Mouse (Mus musculus) midbrain, embryonic 15.5 days (tissue): ENCODE results near the gene Gm8947. TPM values are rescaled to one million over a fixed set of nuclear protein-coding genes. Genes with fewer than 3 reads are reported as not detected.
"Not testable (repeated sequence)": the region's sequence is repeated elsewhere in the genome, so short reads cannot be mapped to it uniquely, and the experiment has no call there.

Experiments
- ATAC-seq: fragments of 200-750 bp; cut with Nextera tagmentation; replicated peaks from 2 replicates; pipeline ENCODE4 v1.8.0; 2017; ENCODE audit warnings: moderate TSS enrichment
- H3K27ac ChIP-seq: fragments of 300-500 bp; sonication (generic); 2 replicates; pipeline ENCODE4 v1.5.1; 2015; ENCODE audit warnings: mild to moderate bottlenecking, inconsistent platforms
- H3K27me3 ChIP-seq: fragments of 300-500 bp; sonication (generic); replicated peaks from 2 replicates; pipeline ENCODE4 v1.6.1; 2015; ENCODE audit warnings: inconsistent platforms
- H3K36me3 ChIP-seq: fragments of 300-500 bp; sonication (generic); replicated peaks from 2 replicates; pipeline ENCODE4 v1.6.1; 2015; ENCODE audit warnings: inconsistent platforms
- H3K4me1 ChIP-seq: fragments of 300-500 bp; sonication (generic); 2 replicates; pipeline ENCODE4 v1.6.1; 2015; ENCODE audit warnings: inconsistent platforms
- H3K4me2 ChIP-seq: fragments of 300-500 bp; sonication (generic); 2 replicates; pipeline ENCODE4 v1.6.1; 2015; ENCODE audit warnings: inconsistent platforms, mild to moderate bottlenecking, moderate library complexity
- H3K4me3 ChIP-seq: fragments of 300-500 bp; sonication (generic); 2 replicates; pipeline ENCODE4 v1.5.1; 2015; ENCODE audit warnings: mild to moderate bottlenecking, inconsistent platforms
- H3K9ac ChIP-seq: fragments of 300-500 bp; sonication (generic); 2 replicates; pipeline ENCODE4 v1.6.1; 2015; ENCODE audit warnings: mild to moderate bottlenecking, inconsistent platforms
- H3K9me3 ChIP-seq: fragments of 300-500 bp; sonication (generic); 2 replicates; pipeline ENCODE4 v1.6.1; 2016; ENCODE audit warnings: inconsistent platforms
- WGBS: fragments of 180-500 bp; shearing (Covaris S2); methylation state at CpG from one replicate; pipeline ENCODE4 v1.1.7; 2015; ENCODE audit warnings: mixed read lengths; 5-methylcytosine and 5-hydroxymethylcytosine counted together
- polyA plus RNA-seq: library from polyadenylated mRNA; unstranded; fragments of >200 nt; fragmentation: Nextera tagmentation; extraction: Ambion mirVana; gene quantifications from 2 replicates; pipeline ENCODE4 v1.2.1, GENCODE M21; 2015

Gm8947 gene
- polyA plus RNA-seq, result not detected in 2 replicates

- H3K4me1 ChIP-seq, H3K9ac ChIP-seq, H3K27ac ChIP-seq, H3K4me2 ChIP-seq, H3K36me3 ChIP-seq, H3K9me3 ChIP-seq, H3K27me3 ChIP-seq, ATAC-seq, H3K4me3 ChIP-seq: not testable (repeated sequence)
- 100% methylated on average over 1 of the region's 7 CpGs for WGBS
Observed at GRCm38 (mm10) chr1:151192075-151192474, at the start of gene Gm8947. Gm8947 (plus strand) TSS chr1:151192376.

GRCm38 (mm10) chr1:151144471-151145146, 47.6 kb upstream of the Gm8947 start:
- no peaks in the 10 kb centered on the region for H3K36me3 ChIP-seq
- H3K27me3 ChIP-seq, result no peaks in the 10 kb centered on the region
- WGBS, result 80% methylated on average over 6 of the region's 6 CpGs
- no peaks in the 10 kb centered on the region for H3K4me1 ChIP-seq
- no peak overlapping the region for H3K27ac ChIP-seq
- H3K9ac ChIP-seq, result no peak overlapping the region
- H3K4me2 ChIP-seq, result no peak overlapping the region
- no peaks in the 10 kb centered on the region for H3K9me3 ChIP-seq
- ATAC-seq, result no peak
- no peak overlapping the region for H3K4me3 ChIP-seq

DNA sequence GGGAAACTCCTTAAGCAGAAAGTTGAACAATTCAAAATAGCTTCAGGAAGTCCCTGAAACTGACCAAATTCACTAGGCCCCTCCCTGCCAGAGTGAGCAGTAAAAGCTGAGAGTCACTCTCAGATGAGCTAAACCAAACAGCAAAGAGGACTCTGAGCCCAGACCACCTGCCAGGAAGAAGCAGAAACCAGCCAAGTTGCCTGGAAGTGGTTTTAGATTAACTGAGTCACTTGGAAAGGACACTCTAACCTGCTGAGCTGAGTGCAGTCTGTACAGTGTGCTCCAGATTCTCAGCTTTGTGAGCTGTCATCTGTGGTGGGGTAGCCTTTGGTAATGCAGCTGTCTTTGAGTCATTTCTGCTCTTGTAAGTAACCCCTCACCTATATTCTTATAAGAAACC, 44.4 kb upstream of the Gm8947 start:
- ATAC-seq, result no peak
- no peak overlapping the region for H3K27ac ChIP-seq
- no peak overlapping the region for H3K9ac ChIP-seq
- H3K9me3 ChIP-seq, result no peaks in the 10 kb centered on the region
- H3K4me2 ChIP-seq, result no peak overlapping the region
- H3K36me3 ChIP-seq, result no peaks in the 10 kb centered on the region
- H3K27me3 ChIP-seq, result no peaks in the 10 kb centered on the region
- H3K4me1 ChIP-seq, result no peaks in the 10 kb centered on the region
- H3K4me3 ChIP-seq, result no peak overlapping the region

DNA sequence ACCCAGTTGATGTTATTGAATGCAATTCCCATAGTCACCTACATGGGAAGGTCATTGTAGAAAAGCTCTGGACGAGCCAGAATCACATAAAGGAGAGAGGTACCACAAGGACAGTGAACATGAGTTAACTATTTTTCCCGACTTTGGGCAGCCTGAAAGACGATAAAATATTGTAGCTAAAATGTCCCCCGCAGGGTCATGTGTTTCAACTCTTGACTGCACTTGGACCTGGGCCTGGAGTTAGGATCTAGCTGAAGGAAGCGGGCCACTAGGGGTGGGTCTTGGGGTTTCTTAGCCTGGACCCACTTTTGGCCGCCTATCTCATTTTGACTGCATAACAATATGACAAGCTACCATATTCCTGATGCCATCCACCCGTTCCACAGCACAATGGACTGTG, 42.0 kb upstream of the Gm8947 start:
- Histone ChIP-seq H3K36me3 (no peaks in the 10 kb centered on the region), H3K9ac (no peak overlapping the region), H3K4me2 (no peak overlapping the region), H3K4me1 (no peaks in the 10 kb centered on the region), H3K9me3 (no peaks in the 10 kb centered on the region), H3K27ac (no peak overlapping the region), H3K27me3 (no peaks in the 10 kb centered on the region), H3K4me3 (no peak overlapping the region)
- no peak for ATAC-seq
- WGBS, result 93% methylated on average over 7 of the region's 7 CpGs

DNA sequence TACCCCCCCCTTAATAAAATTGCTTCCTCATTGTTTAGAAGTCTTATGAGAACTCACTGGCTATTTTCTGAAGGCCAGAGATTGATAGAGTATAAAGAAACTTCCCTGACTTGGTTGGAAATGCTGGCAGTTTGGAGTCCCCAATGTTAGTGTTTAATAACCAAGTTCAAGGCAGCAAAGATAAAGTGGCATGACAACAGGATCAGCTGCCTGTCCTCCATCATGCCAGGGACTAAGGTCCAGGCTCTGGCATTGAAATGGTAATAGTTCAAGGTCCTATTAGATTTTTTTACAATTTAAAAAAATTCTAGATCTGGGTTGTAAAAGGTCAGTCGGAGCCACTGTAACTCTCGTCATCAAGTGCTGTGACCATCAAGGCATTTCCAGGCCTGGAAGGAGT, 41.1 kb upstream of the Gm8947 start:
- H3K9me3 ChIP-seq, result no peaks in the 10 kb centered on the region

GRCm38 (mm10) chr1:151153056-151153652, 39.0 kb upstream of the Gm8947 start:
- H3K36me3 ChIP-seq, result no peaks in the 10 kb centered on the region
- no peak for ATAC-seq
- H3K9ac ChIP-seq, result no peak overlapping the region
- 89% methylated on average over 6 of the region's 6 CpGs for WGBS
- no peak overlapping the region for H3K4me2 ChIP-seq
- H3K9me3 ChIP-seq, result no peaks in the 10 kb centered on the region
- H3K4me3 ChIP-seq, result no peak overlapping the region
- H3K27me3 ChIP-seq, result no peaks in the 10 kb centered on the region
- H3K27ac ChIP-seq, result no peak overlapping the region
- peaks cover 5% of the 10 kb centered on the region; the same call in 1 of the 2 replicates for H3K4me1 ChIP-seq

More for the DNA sequence above, 41.1 kb upstream of the Gm8947 start:
- Histone ChIP-seq H3K4me2 (no peak overlapping the region), H3K4me3 (no peak overlapping the region), H3K9ac (no peak overlapping the region), H3K36me3 (no peaks in the 10 kb centered on the region), H3K27ac (no peak overlapping the region), H3K27me3 (no peaks in the 10 kb centered on the region), H3K4me1 (no peaks in the 10 kb centered on the region)
- no peak for ATAC-seq
- 77% methylated on average over 2 of the region's 2 CpGs for WGBS

GRCm38 (mm10) chr1:151154131-151154530, 38.0 kb upstream of the Gm8947 start:
- ATAC-seq, H3K4me3 ChIP-seq: not testable (repeated sequence)

GRCm38 (mm10) chr1:151156129-151156528, 36.0 kb upstream of the Gm8947 start:
- no peaks in the 10 kb centered on the region for H3K27me3 ChIP-seq
- ATAC-seq, result no peak
- 87% methylated on average over 3 of the region's 3 CpGs for WGBS
- no peak overlapping the region for H3K4me3 ChIP-seq
- no peak overlapping the region for H3K4me2 ChIP-seq
- H3K36me3 ChIP-seq, result no peaks in the 10 kb centered on the region
- no peak overlapping the region for H3K9ac ChIP-seq
- H3K9me3 ChIP-seq, result no peaks in the 10 kb centered on the region
- H3K4me1 ChIP-seq, result peaks cover 6% of the 10 kb centered on the region; the same call in 1 of the 2 replicates
- no peak overlapping the region for H3K27ac ChIP-seq

More at GRCm38 (mm10) chr1:151154131-151154530, 38.0 kb upstream of the Gm8947 start:
- H3K27ac ChIP-seq, H3K9me3 ChIP-seq, H3K36me3 ChIP-seq, H3K4me2 ChIP-seq, H3K27me3 ChIP-seq, H3K9ac ChIP-seq, H3K4me1 ChIP-seq: not testable (repeated sequence)
- 92% methylated on average over 9 of the region's 9 CpGs for WGBS

DNA sequence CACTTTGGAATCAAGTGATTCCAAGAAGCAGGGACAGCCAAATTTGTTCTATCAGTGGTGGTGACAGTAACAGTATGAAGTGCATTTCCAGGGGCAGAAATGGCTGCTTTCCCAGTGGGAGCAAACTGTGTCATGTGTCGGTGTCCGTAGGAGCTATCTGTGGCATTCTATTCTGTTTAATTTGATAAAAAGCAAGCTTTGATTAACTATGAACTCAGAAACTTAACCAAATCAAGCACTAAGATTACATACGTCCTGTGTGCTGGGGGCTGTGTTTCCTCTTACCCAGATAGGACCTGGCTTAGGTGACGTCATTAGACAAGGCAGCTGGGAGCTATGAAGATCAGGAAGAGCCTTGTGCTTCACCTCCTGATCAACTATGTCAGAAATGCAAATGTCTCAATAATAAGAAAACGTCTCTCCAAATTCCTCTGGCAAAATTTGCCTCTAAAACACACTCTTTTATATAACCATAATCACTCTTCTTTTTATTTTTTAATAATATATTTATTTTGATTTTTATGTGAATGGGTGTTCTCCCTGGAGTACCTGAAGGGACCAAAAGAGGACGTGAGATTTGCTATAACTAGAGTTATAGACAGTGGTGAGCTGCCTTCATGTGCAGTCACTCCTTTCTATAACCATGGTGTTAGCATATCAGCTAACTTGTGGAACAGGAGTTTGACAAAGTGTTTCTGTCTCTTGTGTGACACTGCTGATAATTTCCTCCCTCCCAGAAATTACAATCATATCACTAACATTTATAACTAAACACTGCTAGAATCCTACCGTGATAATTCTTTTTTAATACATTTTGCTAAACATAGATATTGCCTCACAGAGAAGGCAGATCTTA, 35.2 kb upstream of the Gm8947 start:
- no peak overlapping the region for H3K27ac ChIP-seq
- no peaks in the 10 kb centered on the region for H3K27me3 ChIP-seq
- H3K9me3 ChIP-seq, result no peaks in the 10 kb centered on the region
- peaks cover 6% of the 10 kb centered on the region; the same call in 1 of the 2 replicates for H3K4me1 ChIP-seq
- no peak overlapping the region for H3K9ac ChIP-seq
- no peak overlapping the region for H3K4me3 ChIP-seq
- no peak for ATAC-seq
- no peak overlapping the region for H3K4me2 ChIP-seq
- WGBS, result 79% methylated on average over 7 of the region's 7 CpGs
- H3K36me3 ChIP-seq, result no peaks in the 10 kb centered on the region

DNA sequence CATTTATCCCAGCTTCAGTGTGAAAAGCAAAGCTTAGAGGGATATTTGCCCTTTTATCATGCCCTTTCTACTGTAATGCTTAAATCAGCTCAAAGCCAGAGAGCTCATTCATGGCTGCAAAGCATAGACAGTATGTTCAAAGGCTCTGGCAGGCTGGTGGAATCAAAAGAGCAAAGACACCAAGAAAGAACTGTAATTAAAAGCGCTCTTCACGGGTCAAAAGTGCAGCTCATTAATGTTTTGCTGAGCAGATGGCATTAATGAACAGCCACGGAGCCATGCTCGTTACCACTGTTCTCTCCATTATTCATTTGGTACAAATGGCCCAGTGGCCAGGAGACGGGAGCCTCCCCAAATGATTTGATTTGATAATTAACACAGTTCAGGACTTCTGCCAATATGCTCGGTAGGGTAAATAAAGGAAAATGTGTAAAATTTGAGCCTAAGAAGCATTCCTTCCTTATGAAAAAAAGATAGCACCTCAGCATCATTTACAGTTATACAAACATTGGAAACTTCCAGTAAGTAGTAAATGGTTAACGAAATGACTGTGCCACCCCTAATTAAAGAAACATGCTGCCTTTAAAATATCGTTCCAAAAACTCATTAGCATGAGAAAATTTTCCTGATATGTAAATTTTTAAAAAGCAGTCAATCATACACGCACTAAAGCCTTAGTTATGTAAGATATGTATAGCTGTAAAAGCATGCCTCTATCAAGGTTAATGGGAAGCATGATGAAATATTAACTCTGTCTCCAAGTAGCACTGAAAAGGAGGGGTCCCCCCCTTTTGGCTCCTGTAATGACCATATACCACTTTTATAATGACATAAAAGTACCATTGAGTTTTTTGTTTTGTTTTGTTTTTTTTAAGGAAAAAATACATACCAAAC, 34.0 kb upstream of the Gm8947 start:
- Histone ChIP-seq H3K27me3 (no peaks in the 10 kb centered on the region), H3K27ac (no peak overlapping the region), H3K4me3 (no peak overlapping the region), H3K9me3 (no peaks in the 10 kb centered on the region), H3K4me1 (peaks cover 6% of the 10 kb centered on the region; the same call in 1 of the 2 replicates), H3K9ac (no peak overlapping the region), H3K36me3 (no peaks in the 10 kb centered on the region), H3K4me2 (no peak overlapping the region)
- ATAC-seq, result peak; percentile 82
- WGBS, result 34% methylated on average over 9 of the region's 9 CpGs

DNA sequence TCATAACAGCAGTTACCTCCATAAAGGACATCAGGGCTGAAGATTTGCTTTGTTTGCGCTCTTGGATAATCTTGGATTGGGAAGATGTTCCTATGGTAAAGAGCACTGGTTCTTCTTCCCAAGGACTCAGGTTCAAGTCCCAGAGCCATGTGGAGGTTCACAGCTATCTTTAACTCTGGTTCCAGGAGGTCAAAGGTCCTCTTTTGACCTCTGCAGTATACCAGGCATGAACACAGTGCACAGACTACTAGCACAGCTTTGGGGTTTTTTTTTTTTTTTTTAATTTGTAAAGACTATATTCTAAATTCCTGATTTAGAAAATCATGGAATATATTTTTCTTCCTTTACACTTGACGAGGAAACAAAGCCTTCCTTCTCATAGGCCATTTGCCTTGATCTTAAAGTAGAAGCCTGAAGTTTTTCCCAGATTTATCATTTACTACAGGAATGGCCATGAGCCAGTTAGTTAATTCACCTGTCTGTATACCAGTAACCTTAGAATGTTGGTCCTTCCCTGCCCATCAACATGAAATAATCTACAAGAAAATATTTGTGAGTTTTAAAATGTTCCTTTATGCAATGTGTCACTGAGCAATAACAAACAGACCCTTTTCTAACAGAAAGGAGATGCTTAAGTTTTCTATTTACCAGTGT, 33.2 kb upstream of the Gm8947 start:
- Histone ChIP-seq H3K9ac (no peak overlapping the region), H3K4me2 (no peak overlapping the region), H3K27ac (no peak overlapping the region), H3K36me3 (no peaks in the 10 kb centered on the region), H3K27me3 (no peaks in the 10 kb centered on the region), H3K4me3 (no peak overlapping the region), H3K4me1 (peaks cover 6% of the 10 kb centered on the region; the same call in 1 of the 2 replicates), H3K9me3 (no peaks in the 10 kb centered on the region)
- no peak for ATAC-seq
- 91% methylated on average over 2 of the region's 2 CpGs for WGBS
